Mouse (Mus musculus): ENCODE results near the gene Msh3.
"Not testable (repeated sequence)": the region's sequence is repeated elsewhere in the genome, so short reads cannot be mapped to it uniquely, and the experiment has no call there.

Gene Msh3

GRCm38 (mm10) chr13:92255480-92255879 is 99.3 kb downstream of the Msh3 start:
- CTCF ChIA-PET = no interaction called here

GRCm38 (mm10) chr13:92253850-92254249 is 101.0 kb downstream of the Msh3 start:
- CTCF ChIA-PET = no interaction called here

GRCm38 (mm10) chr13:92252331-92252730 is 102.5 kb downstream of the Msh3 start:
- CTCF ChIA-PET = no interaction called here

- CTCF ChIA-PET = no interaction called here
Measured at GRCm38 (mm10) chr13:92247576-92247975, 107.2 kb downstream of the Msh3 start.

GRCm38 (mm10) chr13:92246966-92247365 is 107.8 kb downstream of the Msh3 start:
- CTCF ChIA-PET = no interaction called here

- CTCF ChIA-PET = no interaction called here
Measured at GRCm38 (mm10) chr13:92244731-92245130, 110.1 kb downstream of the Msh3 start.

DNA sequence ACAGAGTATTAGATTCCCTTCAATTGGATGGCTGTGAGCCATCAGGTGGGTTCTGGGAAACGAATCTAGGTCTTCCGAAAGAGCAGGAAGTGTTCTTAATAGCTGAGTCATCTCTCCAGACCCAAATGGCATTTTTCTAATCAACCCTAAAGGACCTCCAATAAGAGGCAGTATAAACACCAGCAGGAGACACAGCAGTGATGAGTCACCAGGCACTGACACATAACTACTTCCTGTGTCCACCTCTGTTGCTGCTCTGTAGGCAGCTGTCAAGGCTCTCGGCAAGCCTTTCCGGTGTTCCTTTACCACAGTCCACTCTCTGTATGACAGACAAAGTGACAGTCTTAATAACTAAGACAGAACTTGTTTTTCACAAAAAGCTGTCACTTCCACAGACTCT is 113.4 kb downstream of the Msh3 start:
- CTCF ChIA-PET = no interaction called here

- CTCF ChIA-PET = no interaction called here
Measured at GRCm38 (mm10) chr13:92237887-92238286, 116.9 kb downstream of the Msh3 start.

GRCm38 (mm10) chr13:92237016-92237415 is 117.8 kb downstream of the Msh3 start:
- CTCF ChIA-PET = no interaction called here

DNA sequence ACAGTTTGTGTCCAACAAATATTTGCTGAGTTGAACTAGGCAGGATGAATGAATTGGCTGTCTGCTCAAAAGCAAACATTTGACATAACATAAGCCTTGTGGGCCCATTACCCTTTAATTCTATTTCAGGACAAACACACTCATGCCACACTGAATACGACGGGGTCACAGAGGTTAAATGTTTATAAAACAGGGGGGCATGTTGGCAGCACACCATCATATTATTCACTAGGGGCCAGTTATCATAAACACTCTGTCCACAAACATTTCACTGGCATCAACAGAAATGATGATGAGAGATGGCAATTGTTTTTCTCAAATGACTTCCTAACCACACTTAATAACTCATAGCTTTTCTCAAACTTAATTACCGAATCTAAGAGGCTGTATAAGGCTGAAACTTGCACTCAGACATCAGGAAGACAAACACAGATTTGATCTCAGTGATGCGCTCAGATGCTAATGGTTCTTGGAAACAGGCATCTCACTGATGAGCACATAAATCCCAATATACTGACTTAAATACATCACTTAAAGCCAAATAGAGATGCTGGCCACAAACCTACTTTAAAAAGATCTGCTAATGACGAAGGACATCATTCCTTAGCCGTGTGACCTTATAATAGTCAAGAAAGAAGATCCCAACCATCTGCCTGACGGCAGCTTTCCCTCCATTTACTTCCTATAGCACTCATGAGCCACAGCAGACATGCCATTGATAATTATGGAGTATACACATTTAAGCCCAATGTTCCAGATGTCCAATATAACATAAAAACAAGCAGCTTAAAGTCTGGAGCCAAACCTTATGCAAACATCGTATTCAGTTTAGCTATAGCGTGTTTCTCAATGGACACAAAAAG is 122.5 kb downstream of the Msh3 start:
- CTCF ChIA-PET = no interaction called here

DNA sequence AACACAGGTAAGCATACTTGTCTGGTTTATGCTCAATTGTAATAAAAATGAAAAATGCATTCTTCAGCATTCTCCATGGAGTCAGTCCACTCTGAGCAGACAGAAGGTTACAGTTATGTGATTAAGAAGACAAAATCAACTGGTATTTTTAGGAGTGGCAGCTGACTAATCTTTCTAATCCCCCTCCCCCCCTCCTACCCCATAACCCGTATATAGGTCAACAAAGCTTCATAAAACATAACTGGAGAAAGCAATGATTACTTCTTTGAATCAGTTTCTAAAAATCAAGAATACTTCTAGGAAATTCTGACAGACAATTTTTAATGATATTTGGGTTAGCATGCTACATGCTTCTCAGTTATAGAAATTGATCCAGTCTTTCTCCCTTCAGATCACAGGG is 126.8 kb downstream of the Msh3 start:
- CTCF ChIA-PET = no interaction called here

DNA sequence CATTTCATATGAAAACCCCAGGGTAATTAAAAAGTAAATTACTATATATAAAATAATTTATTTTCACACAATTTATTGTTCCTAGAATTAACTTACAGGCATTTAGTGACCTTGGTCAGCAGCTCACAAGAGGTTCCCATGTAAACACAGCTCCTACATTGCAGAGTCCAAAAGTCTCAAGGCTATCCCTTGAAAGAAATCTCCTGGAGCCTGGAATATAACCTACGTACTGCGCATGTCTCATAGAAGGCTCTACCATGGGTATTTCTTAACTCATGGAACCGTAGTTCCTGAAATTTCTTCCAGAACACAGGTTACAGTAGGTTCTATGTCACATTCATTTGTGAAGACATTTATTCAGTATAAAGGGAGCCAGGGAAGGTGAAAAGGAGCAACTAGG is 131.2 kb downstream of the Msh3 start:
- CTCF ChIA-PET = no interaction called here

- CTCF ChIA-PET = no interaction called here
Measured at GRCm38 (mm10) chr13:92222763-92223162, 132.0 kb downstream of the Msh3 start.

DNA sequence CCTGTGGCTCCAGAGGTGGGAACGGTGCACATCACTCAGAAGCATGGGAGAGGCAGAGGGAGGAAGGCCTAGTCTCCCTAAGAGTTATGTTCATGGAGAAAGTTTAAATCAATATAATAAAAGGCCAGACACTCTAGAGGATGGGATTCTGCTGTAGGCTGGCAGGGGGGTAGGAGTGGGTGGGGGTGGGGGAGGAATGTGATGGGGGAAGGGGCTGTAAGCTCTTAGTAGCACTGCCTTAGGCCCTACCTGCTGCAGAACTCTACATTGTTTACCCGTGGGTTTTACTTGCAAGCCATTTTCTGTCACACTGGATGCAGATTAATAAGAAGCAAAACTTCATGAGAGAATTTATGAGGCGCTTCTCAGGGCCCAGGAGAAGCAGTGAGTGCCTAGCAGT is 135.0 kb downstream of the Msh3 start:
- CTCF ChIA-PET = no interaction called here

DNA sequence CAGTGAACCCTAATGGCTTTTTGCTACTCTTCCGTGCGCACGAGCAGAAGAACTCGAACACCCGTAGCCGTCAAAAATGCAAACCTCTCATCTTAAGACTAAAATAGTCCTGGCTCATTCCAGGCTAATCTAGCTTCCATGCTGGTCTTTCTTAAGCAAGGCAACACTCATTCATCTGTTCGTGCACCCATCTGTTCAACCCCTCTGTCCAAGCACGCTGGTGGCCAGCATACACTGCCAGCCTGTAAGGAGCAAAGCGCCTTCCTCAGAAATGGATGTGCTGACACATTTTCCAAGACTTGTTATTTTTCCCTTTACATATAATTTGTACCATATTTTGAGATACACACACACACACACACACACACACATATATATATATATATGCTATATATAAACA is 137.6 kb downstream of the Msh3 start:
- CTCF ChIA-PET = interaction anchor here (0.6 to 0.7 kb wide), 2 partner anchors 197 to 801 kb away, joined by 4 to 6 read pairs; no protein-coding TSS in a partner anchor

- CTCF ChIA-PET = no interaction called here
Measured at GRCm38 (mm10) chr13:92196860-92197259, 157.9 kb downstream of the Msh3 start.

DNA sequence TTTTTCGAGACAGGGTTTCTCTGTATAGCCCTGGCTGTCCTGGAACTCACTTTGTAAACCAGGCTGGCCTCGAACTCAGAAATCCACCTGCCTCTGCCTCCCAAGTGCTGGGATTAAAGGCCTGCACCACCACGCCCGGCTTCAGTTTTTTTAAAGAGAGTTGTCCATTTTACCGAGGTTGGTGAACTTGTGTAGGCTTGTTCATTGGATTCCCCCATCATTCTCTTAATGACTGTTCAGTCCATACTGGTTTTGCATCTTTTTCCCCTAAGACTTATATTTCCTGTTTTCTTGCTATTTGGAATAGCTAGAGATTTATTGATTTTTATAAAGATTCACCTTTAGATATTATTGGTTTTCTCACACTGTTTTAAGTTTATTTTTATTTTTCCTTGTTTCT is 161.0 kb downstream of the Msh3 start:
- CTCF ChIA-PET = not testable (repeated sequence)

- CTCF ChIA-PET = not testable (repeated sequence)
Measured at GRCm38 (mm10) chr13:92172686-92173085, 182.1 kb downstream of the Msh3 start.
